Mouse (Mus musculus) liver, adult 2 months (tissue): Measurements from ENCODE around the gene Chrnb2.

Experiments used
- CTCF ChIP-seq: fragments of 200-500 bp; IDR thresholded peaks from 2 replicates; pipeline ENCODE4 v1.5.1; 2011; ENCODE audit warnings: low read depth, low read length, control low read depth
- POLR2A ChIP-seq: fragments of 200-500 bp; IDR thresholded peaks from 2 replicates; pipeline ENCODE4 v1.6.1; 2011; ENCODE audit warnings: low read length, control low read depth; ENCODE audit not compliant: insufficient read depth; ENCODE audit errors: extremely low read depth

GRCm38 (mm10) chr3:89801507-89801847 lies 37.0 kb upstream of the Chrnb2 start:
- TF ChIP-seq CTCF (no peak), POLR2A (no peak)
